Mouse (Mus musculus): ENCODE results near the gene Hist2h2ac. TPM values are rescaled to one million over a fixed set of nuclear protein-coding genes. Genes with fewer than 3 reads are reported as not detected.
"Not testable (repeated sequence)": the region's sequence is repeated elsewhere in the genome, so short reads cannot be mapped to it uniquely, and the experiment has no call there.

Hist2h2ac gene
- total RNA-seq, 4 experiments from 2014 or later, result 18.7 to 30.3 (median 29.3) TPM

- DNase-seq (ENCODE audit: low spot score in 2 of 2), result no peak
Measured at GRCm38 (mm10) chr3:96249034-96249345, 28.3 kb upstream of the Hist2h2ac start.

GRCm38 (mm10) chr3:96248141-96249033, 27.7 kb upstream of the Hist2h2ac start:
- DNase-seq (ENCODE audit: low spot score in 2 of 2), result no peak

- DNase-seq (ENCODE audit: low spot score in 2 of 2), result no peak
Measured at GRCm38 (mm10) chr3:96247356-96248140, 26.9 kb upstream of the Hist2h2ac start.

- DNase-seq (ENCODE audit: low spot score in 2 of 2), result not testable (repeated sequence)
Measured at GRCm38 (mm10) chr3:96246427-96246856, 25.8 kb upstream of the Hist2h2ac start, which contains the start of gene Hist2h3c1. TSS of gene Hist2h3c1 (plus strand) at chr3:96246685.

- not testable (repeated sequence) for DNase-seq (ENCODE audit: low spot score in 2 of 2)
Measured at GRCm38 (mm10) chr3:96246018-96246417, 25.3 kb upstream of the Hist2h2ac start.

- peak; percentile 88 for DNase-seq (ENCODE audit: low spot score in 2 of 2)
Measured at GRCm38 (mm10) chr3:96245003-96245886, 24.6 kb upstream of the Hist2h2ac start, which contains the start of gene Hist2h2aa1. TSS of gene Hist2h2aa1 (plus strand) at chr3:96245497.

GRCm38 (mm10) chr3:96243921-96244572, 23.4 kb upstream of the Hist2h2ac start:
- DNase-seq (ENCODE audit: low spot score in 2 of 2), result no peak

GRCm38 (mm10) chr3:96240799-96241197, 20.1 kb upstream of the Hist2h2ac start:
- DNase-seq (ENCODE audit: low spot score in 2 of 2), result no peak

GRCm38 (mm10) chr3:96239949-96240798, 19.5 kb upstream of the Hist2h2ac start, which contains the start of gene Hist2h2aa2:
TSS of gene Hist2h2aa2 (minus strand) at chr3:96240276.
- DNase-seq (ENCODE audit: low spot score in 2 of 2), result peak; percentile 94 to 99

GRCm38 (mm10) chr3:96238954-96239793, 18.5 kb upstream of the Hist2h2ac start, which contains the start of gene Hist2h3c2:
TSS of gene Hist2h3c2 (minus strand) at chr3:96239127.
- not testable (repeated sequence) for DNase-seq (ENCODE audit: low spot score in 2 of 2)

GRCm38 (mm10) chr3:96237904-96238511, 17.3 kb upstream of the Hist2h2ac start:
- no peak for DNase-seq (ENCODE audit: low spot score in 2 of 2)

GRCm38 (mm10) chr3:96237335-96237903, 16.7 kb upstream of the Hist2h2ac start:
- no peak for DNase-seq (ENCODE audit: low spot score in 2 of 2)

- no peak for DNase-seq (ENCODE audit: low spot score in 2 of 2)
Measured at GRCm38 (mm10) chr3:96236834-96237334, 16.2 kb upstream of the Hist2h2ac start.

- no peak for DNase-seq (ENCODE audit: low spot score in 2 of 2)
Measured at GRCm38 (mm10) chr3:96235836-96236235, 15.2 kb upstream of the Hist2h2ac start.

GRCm38 (mm10) chr3:96234914-96235313, 14.2 kb upstream of the Hist2h2ac start:
- DNase-seq (ENCODE audit: low spot score in 2 of 2), result no peak

- no peak for DNase-seq (ENCODE audit: low spot score in 2 of 2)
Measured at GRCm38 (mm10) chr3:96231758-96232120, 11.1 kb upstream of the Hist2h2ac start.

- DNase-seq (ENCODE audit: low spot score in 2 of 2), result no peak
Measured at GRCm38 (mm10) chr3:96230910-96231757, 10.5 kb upstream of the Hist2h2ac start.

Data from layer of hippocampus, adult 8-10 months (tissue).